Comparison of ENCODE assay signal across 9 mouse cellular contexts in genomic region chr12:84113676-84114075, GRCm38 (mm10). TPM values are rescaled to one million over a fixed set of nuclear protein-coding genes. Genes with fewer than 3 reads are reported as not detected.
A peak's percentile ranks its signal among the peaks of the same experiment; 100 is the strongest.
DNase-seq lines count a peak whose midpoint lies in the region; ATAC-seq and TF ChIP-seq lines count a peak whose summit lies in the region.
"Had no signal": no experiment of that assay in that cellular context is flagged by ENCODE, and none has a peak within 500 bp of the region (broad histone marks: within the 10 kb centered on the region; RNA-seq: fewer than 3 reads in every experiment).

No protein-coding gene starts in this region.

- peak overlapping the region; percentile 79 for H3K4me3 ChIP-seq in heart, embryonic 11.5 days (ENCODE audit: low read depth, low read length)
- H3K4me3 ChIP-seq in ES-E14 (ENCODE audit: insufficient read depth in 1 of 2, low read depth in 1 of 2, low read length in 2 of 2, poor library complexity in 1 of 2, severe bottlenecking in 1 of 2), result peak overlapping the region in 1 of 2 experiments; percentile 7; a peak in 1 of 4 replicates
- peak overlapping the region; percentile 77 for H3K4me3 ChIP-seq in forebrain, embryonic 16.5 days (replicated peaks; ENCODE audit: low read length)
- peak overlapping the region; percentile 62 for H3K4me3 ChIP-seq in liver, embryonic 15.5 days (replicated peaks)

- no peak overlapping the region for H3K27ac ChIP-seq in heart, embryonic 11.5 days (ENCODE audit: low read depth, low read length)
- no peak overlapping the region for H3K27ac ChIP-seq in ES-E14 (ENCODE audit: insufficient read depth, low read depth, low read length, poor library complexity, severe bottlenecking)
- H3K27ac ChIP-seq in forebrain, embryonic 16.5 days (ENCODE audit: low read length), result no peak overlapping the region
- no peak overlapping the region for H3K27ac ChIP-seq in liver, embryonic 15.5 days (replicated peaks)

- H3K36me3 ChIP-seq in heart, embryonic 11.5 days (ENCODE audit: control insufficient read depth, insufficient read depth, low read length), result no peaks in the 10 kb centered on the region
- H3K36me3 ChIP-seq in ES-E14 (ENCODE audit: control insufficient read depth, insufficient read depth, low read length, poor library complexity, severe bottlenecking), result no peaks in the 10 kb centered on the region
- H3K36me3 ChIP-seq in forebrain, embryonic 16.5 days (ENCODE audit: control insufficient read depth, insufficient read depth), result no peaks in the 10 kb centered on the region
- no peaks in the 10 kb centered on the region for H3K36me3 ChIP-seq in liver, embryonic 15.5 days (replicated peaks)

- no peak for DNase-seq in heart, postnatal 10 days
- DNase-seq in ES-E14 (ENCODE audit: low read depth, low spot score), result no peak
- DNase-seq in left cerebral cortex, adult 8-10 months (ENCODE audit: low spot score in 2 of 2), result no peak
- no peak for DNase-seq in cerebellum, postnatal 36 days

- H3K27me3 ChIP-seq in heart, embryonic 11.5 days (ENCODE audit: control insufficient read depth, insufficient read depth, low read length), result no peaks in the 10 kb centered on the region
- no peaks in the 10 kb centered on the region for H3K27me3 ChIP-seq in forebrain, embryonic 16.5 days (replicated peaks; ENCODE audit: control insufficient read depth, insufficient read depth, low read length)
- H3K27me3 ChIP-seq in liver, embryonic 15.5 days, result no peaks in the 10 kb centered on the region

- 46% methylated on average over 6 of the region's 6 CpGs for WGBS in heart, embryonic 11.5 days (ENCODE audit: insufficient replicate concordance)
- 41% methylated on average over 6 of the region's 6 CpGs for WGBS in forebrain, embryonic 16.5 days
- 44% methylated on average over 6 of the region's 6 CpGs for WGBS in liver, embryonic 15.5 days (ENCODE audit: insufficient replicate concordance)

- intact Hi-C loops in heart, postnatal 10 days (cut with DNase I), result no loop called here

- no peaks in the 10 kb centered on the region for H3K4me1 ChIP-seq in heart, embryonic 11.5 days (ENCODE audit: control insufficient read depth, insufficient read depth, low read length)
- H3K4me1 ChIP-seq in ES-E14 (ENCODE audit: control insufficient read depth in 2 of 2, insufficient read depth in 2 of 2, low read length in 2 of 2, poor library complexity in 1 of 2), result no peaks in the 10 kb centered on the region
- peaks cover 9% of the 10 kb centered on the region for H3K4me1 ChIP-seq in forebrain, embryonic 16.5 days (replicated peaks; ENCODE audit: control insufficient read depth, insufficient read depth, low read length)
- peaks cover 10% of the 10 kb centered on the region for H3K4me1 ChIP-seq in liver, embryonic 15.5 days (replicated peaks)

- in situ Hi-C loops in ES-E14 (cut with MboI; ENCODE audit: low sequenced_read_pairs in 2 of 2, unreplicated experiment in 2 of 2), result no loop called here

- ATAC-seq in heart, embryonic 11.5 days (replicated peaks; ENCODE audit: insufficient number of reproducible peaks, low FRiP score, low TSS enrichment), result no peak
- ATAC-seq in forebrain, embryonic 16.5 days, result no peak
- no peak for ATAC-seq in liver, embryonic 15.5 days (ENCODE audit: insufficient read depth)
- ATAC-seq in cerebellum, adult (ENCODE audit: insufficient number of reproducible peaks, low FRiP score, low TSS enrichment), result no peak

- no peaks in the 10 kb centered on the region for H3K9me3 ChIP-seq in heart, embryonic 11.5 days (replicated peaks; ENCODE audit: control insufficient read depth, low read length)
- no peaks in the 10 kb centered on the region for H3K9me3 ChIP-seq in ES-E14 (ENCODE audit: control insufficient read depth, insufficient read depth, low read depth, low read length)
- no peaks in the 10 kb centered on the region for H3K9me3 ChIP-seq in forebrain, embryonic 16.5 days (ENCODE audit: control insufficient read depth, low read length)
- no peaks in the 10 kb centered on the region for H3K9me3 ChIP-seq in liver, embryonic 15.5 days (replicated peaks)

- peak overlapping the region; percentile 67 for H3K4me2 ChIP-seq in heart, embryonic 11.5 days
- peak overlapping the region; percentile 83 for H3K4me2 ChIP-seq in forebrain, embryonic 16.5 days (ENCODE audit: low read length)
- H3K4me2 ChIP-seq in liver, embryonic 15.5 days, result peak overlapping the region; percentile 78

- H3K9ac ChIP-seq in heart, embryonic 11.5 days (ENCODE audit: low read depth, low read length), result no peak overlapping the region
- H3K9ac ChIP-seq in ES-E14 (ENCODE audit: insufficient read depth, low read depth, low read length, poor library complexity, severe bottlenecking), result no peak overlapping the region
- H3K9ac ChIP-seq in forebrain, embryonic 16.5 days (replicated peaks; ENCODE audit: low read depth, low read length), result no peak overlapping the region
- H3K9ac ChIP-seq in liver, embryonic 15.5 days, result no peak overlapping the region

TF ChIP-seq in ES-E14, 5 proteins besides CTCF, POLR2A, EP300 and RAD21:
- TF ChIP-seq ZNF384 (IDR thresholded peaks at IDR 0.05; ENCODE audit: low read depth, low read length), result 0 out of 2 replicates have a peak, but pooled peaks have one; percentile 6
- no peak for TF ChIP-seq MAFK (IDR thresholded peaks at IDR 0.05; ENCODE audit: insufficient read depth, low read depth, low read length)

RNA-seq across cellular contexts. Expression of gene Dnal1, which starts 0.5 kb away (rescaled TPM):
- polyA plus RNA-seq in heart, embryonic 11.5 days (2014; fragmentation: Nextera tagmentation; extraction: Ambion mirVana), result 2.9 and 3.1 TPM in 2 replicates
- total RNA-seq in heart, postnatal 10 days (2021), result 10 to 100 TPM; 10.3 to 10.6 TPM
- total RNA-seq in ES-E14 (2012; rRNA removed), result 3.0 and 3.5 TPM in 2 replicates
- 10.4 and 12.8 TPM in 2 replicates for polyA plus RNA-seq in forebrain, embryonic 16.5 days (2015; fragmentation: Nextera tagmentation; extraction: Ambion mirVana)
- polyA plus RNA-seq in liver, embryonic 15.5 days (2015; fragmentation: Nextera tagmentation; extraction: Ambion mirVana), result 0.23 and 0.24 TPM in 2 replicates
- total RNA-seq in left cerebral cortex, adult 8-10 months (2022), result 10 to 100 TPM; 72.6 to 93.3 (median 83.6) TPM

RNA-seq across cellular contexts. Expression of gene Acot6, which starts 13.2 kb away (rescaled TPM):
- 0.89 and 1.0 TPM in 2 replicates for polyA plus RNA-seq in heart, embryonic 11.5 days (2014; fragmentation: Nextera tagmentation; extraction: Ambion mirVana)
- total RNA-seq in heart, postnatal 10 days (2021), result 1 to 10 TPM; 3.3 to 3.8 TPM
- total RNA-seq in ES-E14 (2012; rRNA removed), result 0.36 and 0.58 TPM in 2 replicates
- polyA plus RNA-seq in forebrain, embryonic 16.5 days (2015; fragmentation: Nextera tagmentation; extraction: Ambion mirVana), result 1.4 and 1.6 TPM in 2 replicates
- polyA plus RNA-seq in liver, embryonic 15.5 days (2015; fragmentation: Nextera tagmentation; extraction: Ambion mirVana), result 0.44 and 0.66 TPM in 2 replicates
- 1 to 10 TPM; 4.1 to 4.9 (median 4.1) TPM for total RNA-seq in left cerebral cortex, adult 8-10 months (2022)

RNA-seq across cellular contexts. Expression of gene Pnma1, which starts 34.6 kb away (rescaled TPM):
- polyA plus RNA-seq in heart, embryonic 11.5 days (2014; fragmentation: Nextera tagmentation; extraction: Ambion mirVana), result 0.50 and 0.62 TPM in 2 replicates
- total RNA-seq in heart, postnatal 10 days (2021), result under 1 TPM; 0.35 to 0.43 TPM
- total RNA-seq in ES-E14 (2012; rRNA removed), result 0.80 and 1.5 TPM in 2 replicates
- polyA plus RNA-seq in forebrain, embryonic 16.5 days (2015; fragmentation: Nextera tagmentation; extraction: Ambion mirVana), result 5.3 and 7.2 TPM in 2 replicates
- polyA plus RNA-seq in liver, embryonic 15.5 days (2015; fragmentation: Nextera tagmentation; extraction: Ambion mirVana), result 0.16 and 0.24 TPM in 2 replicates
- total RNA-seq in left cerebral cortex, adult 8-10 months (2022), result 1 to 10 TPM; 5.1 to 6.3 (median 5.8) TPM

RNA-seq across cellular contexts. Expression of gene Acot5, which starts 44.6 kb away (rescaled TPM):
- polyA plus RNA-seq in heart, embryonic 11.5 days (2014; fragmentation: Nextera tagmentation; extraction: Ambion mirVana), result not detected in 2 replicates
- not detected for total RNA-seq in heart, postnatal 10 days (2021)
- not detected in 2 replicates for total RNA-seq in ES-E14 (2012; rRNA removed)
- 0.16 TPM in 1 of 2 replicates, not detected in the other for polyA plus RNA-seq in forebrain, embryonic 16.5 days (2015; fragmentation: Nextera tagmentation; extraction: Ambion mirVana)
- polyA plus RNA-seq in liver, embryonic 15.5 days (2015; fragmentation: Nextera tagmentation; extraction: Ambion mirVana), result 0.06 TPM in 1 of 2 replicates, not detected in the other
- total RNA-seq in left cerebral cortex, adult 8-10 months (2022), result 1 to 10 TPM; 2.4 to 3.7 (median 3.5) TPM
- polyA plus RNA-seq: C2C12 had no signal

Comparison
In these comparisons a context has a peak if more than half of its experiments do, and no peak if none do; other contexts are left out.
1. RNA of gene Dnal1, which starts 0.5 kb away (total RNA-seq): 72.6 to 93.3 TPM in left cerebral cortex, adult 8-10 months; 10.3 to 10.6 TPM in heart, postnatal 10 days and 3.0 to 3.5 TPM in ES-E14; every median in the first group is over 4 times any median in the second.
2. Peak in every context shown above with its lines, with median percentiles within 50 percentile points of each other: H3K4me2 ChIP-seq.